Mouse (Mus musculus) liver, embryonic 11.5 days (tissue): ENCODE data around the gene Olfr819. TPM values are rescaled to one million over a fixed set of nuclear protein-coding genes. Genes with fewer than 3 reads are reported as not detected.

Experiments
- ATAC-seq: fragments of 200-750 bp; cut with Nextera tagmentation; replicated peaks from 2 replicates; pipeline ENCODE4 v1.8.0; 2017; ENCODE audit warnings: moderate number of reproducible peaks, mild to moderate bottlenecking, moderate TSS enrichment, moderate library complexity; ENCODE audit not compliant: low FRiP score
- DNase-seq: peaks from one replicate; pipeline ENCODE4 v3.0.0-alpha.2; 2017; ENCODE audit warnings: low spot score
- H3K27ac ChIP-seq: fragments of 300-500 bp; sonication (generic); 2 replicates; pipeline ENCODE4 v1.5.1; 2014; ENCODE audit warnings: mild to moderate bottlenecking, low read depth, low read length, control low read depth
- H3K27me3 ChIP-seq: fragments of 300-500 bp; sonication (generic); replicated peaks from 2 replicates; pipeline ENCODE4 v1.6.1; 2014; ENCODE audit warnings: low read length, mixed read lengths; ENCODE audit not compliant: control insufficient read depth, insufficient read depth
- H3K36me3 ChIP-seq: fragments of 300-500 bp; sonication (generic); 2 replicates; pipeline ENCODE4 v1.6.1; 2014; ENCODE audit warnings: mild to moderate bottlenecking, low read length, moderate library complexity, mixed read lengths; ENCODE audit not compliant: control insufficient read depth, insufficient read depth
- H3K4me1 ChIP-seq: fragments of 300-500 bp; sonication (generic); replicated peaks from 2 replicates; pipeline ENCODE4 v1.6.1; 2014; ENCODE audit warnings: low read length, mixed read lengths; ENCODE audit not compliant: control insufficient read depth, insufficient read depth
- H3K4me2 ChIP-seq: fragments of 300-500 bp; sonication (generic); 2 replicates; pipeline ENCODE4 v1.6.1; 2014; ENCODE audit warnings: mild to moderate bottlenecking, control low read depth, moderate library complexity
- H3K4me3 ChIP-seq: fragments of 300-500 bp; sonication (generic); 2 replicates; pipeline ENCODE4 v1.5.1; 2014; ENCODE audit warnings: low read depth, low read length, control low read depth
- H3K9ac ChIP-seq: fragments of 300-500 bp; sonication (generic); 2 replicates; pipeline ENCODE4 v1.6.1; 2014; ENCODE audit warnings: low read depth, low read length, control low read depth
- H3K9me3 ChIP-seq: fragments of 300-500 bp; sonication (generic); 2 replicates; pipeline ENCODE4 v1.6.1; 2016; ENCODE audit warnings: low read length, inconsistent platforms, mixed read lengths; ENCODE audit not compliant: control insufficient read depth
- WGBS: fragments of 180-500 bp; shearing (Covaris S2); extraction: QIAGEN DNeasy Blood & Tissue Kit; methylation state at CpG from one replicate; pipeline ENCODE4 v1.1.7; 2014; 5-methylcytosine and 5-hydroxymethylcytosine counted together
- polyA plus RNA-seq: library from polyadenylated mRNA; unstranded; fragments of >200 nt; fragmentation: Nextera tagmentation; extraction: Ambion mirVana; gene quantifications from 2 replicates; pipeline ENCODE4 v1.2.1, GENCODE M21; 2014

Gene Olfr819
- polyA plus RNA-seq, 1 experiment from 2014 or later = not detected

GRCm38 (mm10) chr10:129949000-129949399 lies 18.1 kb downstream of the Olfr819 start, which contains the start of gene Olfr818:
Olfr818 (minus strand) TSS chr10:129949100.
- no peak within 1 kb of the TSS for H3K9ac ChIP-seq
- H3K4me2 ChIP-seq = no peak within 1 kb of the TSS
- no peak within 1 kb of the TSS for H3K4me3 ChIP-seq
- no peak for ATAC-seq
- no peaks in the 10 kb centered on the region for H3K4me1 ChIP-seq
- no peak within 1 kb of the TSS for H3K27ac ChIP-seq
- no peaks in the 10 kb centered on the region for H3K9me3 ChIP-seq
- H3K27me3 ChIP-seq = no peaks in the 10 kb centered on the region
- no peak for DNase-seq
- no peaks in the 10 kb centered on the region for H3K36me3 ChIP-seq
- WGBS = 87% methylated on average over 2 of the region's 2 CpGs

GRCm38 (mm10) chr10:129915497-129915896 lies 51.6 kb downstream of the Olfr819 start, which contains the start of gene Olfr816:
Olfr816 (minus strand) TSS chr10:129915597.
- Histone ChIP-seq H3K9me3 (no peaks in the 10 kb centered on the region), H3K4me2 (no peak within 1 kb of the TSS), H3K4me1 (no peaks in the 10 kb centered on the region), H3K36me3 (no peaks in the 10 kb centered on the region), H3K9ac (no peak within 1 kb of the TSS), H3K4me3 (no peak within 1 kb of the TSS), H3K27ac (no peak within 1 kb of the TSS), H3K27me3 (no peaks in the 10 kb centered on the region)
- ATAC-seq = no peak
- DNase-seq = no peak
- WGBS = 40% methylated on average over 1 of the region's 1 CpGs

Other genes starting within 250 kb of the Olfr819 start
- not detected in 2 replicates for gene Olfr805, start 237.9 kb downstream of the Olfr819 start, polyA plus RNA-seq
- not detected in 2 replicates for gene Olfr806, start 225.3 kb downstream of the Olfr819 start, polyA plus RNA-seq
- gene Olfr807, start 209.5 kb downstream of the Olfr819 start, polyA plus RNA-seq = not detected in 2 replicates
- not detected in 2 replicates for gene Olfr808, start 201.8 kb downstream of the Olfr819 start, polyA plus RNA-seq
- not detected in 2 replicates for gene Olfr809, start 192.6 kb downstream of the Olfr819 start, polyA plus RNA-seq
- not detected in 2 replicates for gene Olfr810, start 172.3 kb downstream of the Olfr819 start, polyA plus RNA-seq
- gene Olfr811, start 162.9 kb downstream of the Olfr819 start, polyA plus RNA-seq = not detected in 2 replicates
- gene Olfr812, start 121.2 kb downstream of the Olfr819 start, polyA plus RNA-seq = not detected in 2 replicates
- not detected in 2 replicates for gene Olfr813, start 111.9 kb downstream of the Olfr819 start, polyA plus RNA-seq
- not detected in 2 replicates for gene Olfr814, start 87.4 kb downstream of the Olfr819 start, polyA plus RNA-seq
- not detected in 2 replicates for gene Olfr815, start 61.4 kb downstream of the Olfr819 start, polyA plus RNA-seq
- gene Olfr816, start 51.7 kb downstream of the Olfr819 start, polyA plus RNA-seq = not detected in 2 replicates
- gene Olfr818, start 18.2 kb downstream of the Olfr819 start, polyA plus RNA-seq = not detected in 2 replicates
- gene Olfr247, start 8.9 kb upstream of the Olfr819 start, polyA plus RNA-seq = not detected in 2 replicates
- gene Gm10310, start 17.8 kb upstream of the Olfr819 start, polyA plus RNA-seq = not detected in 2 replicates
- gene Olfr820, start 45.4 kb upstream of the Olfr819 start, polyA plus RNA-seq = not detected in 2 replicates
- not detected in 2 replicates for gene Olfr821, start 63.1 kb upstream of the Olfr819 start, polyA plus RNA-seq
- not detected in 2 replicates for gene Olfr822, start 103.9 kb upstream of the Olfr819 start, polyA plus RNA-seq
- not detected in 2 replicates for gene Olfr823, start 148.1 kb upstream of the Olfr819 start, polyA plus RNA-seq
- not detected in 2 replicates for gene Olfr824, start 162.7 kb upstream of the Olfr819 start, polyA plus RNA-seq
- not detected in 2 replicates for gene Olfr825, start 199.5 kb upstream of the Olfr819 start, polyA plus RNA-seq
- not detected in 2 replicates for gene Olfr826, start 216.9 kb upstream of the Olfr819 start, polyA plus RNA-seq
- gene Olfr827, start 247.1 kb upstream of the Olfr819 start, polyA plus RNA-seq = not detected in 2 replicates